Mouse (Mus musculus): Measurements from ENCODE around the gene Olfr301.

Gene Olfr301

GRCm38 (mm10) chr7:86403546-86403945 lies at the start of gene Olfr301:
Olfr301 (plus strand) TSS chr7:86403846.
- no peak for DNase-seq (ENCODE audit: low spot score in 2 of 2)

DNA sequence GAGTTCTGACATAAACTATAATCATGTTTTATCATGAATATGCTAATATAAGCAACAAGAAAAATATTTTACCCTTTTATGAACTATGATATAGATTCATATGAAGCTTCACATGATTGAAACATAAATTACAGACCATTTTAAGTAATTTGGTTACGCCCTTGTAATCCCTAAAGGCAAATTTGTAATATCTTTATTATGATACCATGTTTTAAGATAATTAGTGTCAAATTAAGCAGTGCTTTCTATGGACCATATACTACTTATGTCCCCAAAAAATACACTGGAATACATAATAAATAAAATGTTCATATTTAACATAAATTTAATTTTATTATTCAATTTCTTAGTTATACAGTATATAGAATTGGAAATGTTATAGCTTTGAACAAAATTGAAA lies 36.8 kb upstream of the Olfr301 start, which contains the start of gene Olfr305:
Gene Olfr305 (minus strand): TSS at position 101 of the 400 bp plus-strand sequence.
- no peak for DNase-seq (ENCODE audit: low spot score in 2 of 2)

DNA sequence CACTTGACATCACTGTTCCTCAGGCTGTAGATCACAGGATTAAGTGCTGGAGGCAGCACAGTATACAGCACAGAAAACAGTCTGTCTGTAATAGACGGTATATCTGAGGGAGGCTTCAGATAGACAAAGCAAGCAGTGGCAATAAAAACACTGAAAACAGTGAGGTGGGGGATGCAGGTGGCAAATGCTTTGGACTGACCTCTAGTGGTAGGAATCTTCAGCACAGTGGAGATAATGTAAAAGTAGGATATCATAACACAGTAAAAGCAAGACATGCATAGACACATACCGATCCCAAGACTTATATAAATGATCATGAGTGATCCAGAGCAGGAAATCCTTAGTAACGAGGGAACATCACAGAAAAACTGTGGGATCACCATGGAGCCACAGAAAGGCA lies 17.9 kb upstream of the Olfr301 start:
- no peak for DNase-seq (ENCODE audit: low spot score in 2 of 2)

DNA sequence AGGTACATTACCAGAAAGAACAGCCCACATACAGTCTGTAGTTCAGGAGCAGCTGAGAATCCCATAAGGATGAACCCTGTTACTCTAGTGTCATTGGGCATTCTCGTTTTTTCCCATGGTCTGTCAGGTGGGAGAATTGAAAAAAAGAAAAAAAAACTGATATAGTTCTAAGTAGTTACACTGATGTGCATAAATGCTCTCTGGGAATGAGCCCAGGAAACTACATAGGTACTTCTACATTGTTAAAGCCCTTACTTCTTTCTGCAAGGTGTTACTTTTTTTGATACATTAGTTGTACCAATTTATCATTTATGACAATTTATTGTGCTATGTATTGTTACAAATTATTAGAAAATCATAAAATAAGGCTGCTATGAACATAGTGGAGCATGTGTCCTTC lies 17.1 kb upstream of the Olfr301 start, which contains the start of gene Olfr304:
Gene Olfr304 (minus strand): TSS at position 101 of the 400 bp plus-strand sequence.
- DNase-seq (ENCODE audit: low spot score in 2 of 2) = no peak

- DNase-seq (ENCODE audit: low spot score in 2 of 2) = no peak
These were observed 6.0 kb upstream of the Olfr301 start, which contains the start of gene Olfr303 for GRCm38 (mm10) chr7:86397689-86398088. Olfr303 (minus strand) TSS chr7:86397789.

GRCm38 (mm10) chr7:86459621-86460020 lies 56.0 kb downstream of the Olfr301 start, which contains the start of gene Olfr299:
Olfr299 (plus strand) TSS chr7:86459921.
- DNase-seq (ENCODE audit: low spot score in 2 of 2) = no peak

Data from spleen, postnatal 4 days (tissue).